Mouse (Mus musculus) CD8-positive naive resting alpha-beta T cell, adult 2 months (primary cell): Measurements from ENCODE around the gene Nras.

ENCODE experiments used
- DNase-seq, 2 experiments: peaks; one replicate each; pipeline ENCODE4 v3.0.0; 2022; ENCODE audit warnings: low read depth in 2 of 2, low spot score in 2 of 2

Gene Nras

GRCm38 (mm10) chr3:103091753-103092152 lies 33.7 kb downstream of the Nras start:
- peak in 1 of 2 experiments; percentile 34 for DNase-seq

- DNase-seq, result no peak
Observed at GRCm38 (mm10) chr3:103098662-103099061, 40.6 kb downstream of the Nras start.

DNA sequence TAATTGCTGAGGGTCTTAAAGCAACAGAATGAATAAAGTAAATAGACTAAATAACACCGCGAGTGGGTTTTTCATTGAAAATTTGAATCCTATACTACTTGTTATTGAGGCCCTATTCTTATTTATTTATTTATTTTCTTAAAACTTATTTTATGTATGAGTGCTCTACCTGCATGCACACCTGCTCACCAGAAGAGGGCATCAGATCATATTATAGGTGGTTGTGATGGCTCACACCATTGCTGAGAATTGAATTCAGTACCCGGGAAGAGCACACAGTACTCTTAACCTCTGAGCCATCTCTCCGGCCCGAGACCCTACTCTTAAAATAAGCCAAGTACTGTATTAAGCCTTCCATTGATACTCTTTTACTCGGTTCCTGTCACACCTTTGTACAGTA lies 41.6 kb downstream of the Nras start:
- DNase-seq, result peak in 1 of 2 experiments; percentile 10

- DNase-seq, result peak in 1 of 2 experiments; percentile 15
Observed at GRCm38 (mm10) chr3:103100735-103101134, 42.6 kb downstream of the Nras start.

DNA sequence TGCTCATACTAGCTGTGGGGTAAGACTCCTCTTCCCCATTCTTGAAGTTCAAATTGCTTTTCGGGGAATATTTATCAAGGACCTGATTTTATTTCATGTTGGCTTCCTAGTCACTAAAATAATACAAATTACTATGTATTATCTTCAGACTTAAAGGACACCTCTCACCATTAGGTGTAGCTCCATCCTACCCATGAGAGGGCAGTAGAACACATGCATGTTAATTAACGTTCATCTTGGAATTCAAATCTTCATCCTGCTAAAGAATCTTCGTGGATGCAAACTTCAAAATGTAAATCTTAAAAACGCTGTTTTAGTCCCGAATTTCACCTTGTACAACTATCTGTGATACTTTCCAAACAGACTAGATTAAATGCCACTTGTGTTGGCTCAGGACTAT lies 43.1 kb downstream of the Nras start:
- DNase-seq, result no peak

DNA sequence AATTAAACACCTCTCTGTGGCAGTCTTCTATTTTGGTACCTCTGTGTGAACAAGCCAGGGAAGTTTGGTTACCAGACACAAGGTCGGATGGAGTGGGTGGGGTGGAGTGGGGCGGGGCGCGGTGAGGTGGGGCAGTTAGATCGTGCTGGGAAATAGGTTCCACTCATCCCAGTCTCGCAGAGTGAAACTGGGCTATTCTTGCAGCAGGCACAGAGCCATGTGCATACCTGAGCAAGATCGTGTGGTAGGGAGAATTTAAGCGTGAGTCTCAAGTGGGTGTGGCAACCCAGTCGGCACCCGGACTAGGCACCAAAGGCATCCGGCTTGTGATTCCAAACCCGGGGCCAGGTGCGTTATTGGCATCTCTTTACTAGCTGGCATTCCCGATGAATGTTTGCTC lies 43.8 kb downstream of the Nras start:
- no peak for DNase-seq

DNA sequence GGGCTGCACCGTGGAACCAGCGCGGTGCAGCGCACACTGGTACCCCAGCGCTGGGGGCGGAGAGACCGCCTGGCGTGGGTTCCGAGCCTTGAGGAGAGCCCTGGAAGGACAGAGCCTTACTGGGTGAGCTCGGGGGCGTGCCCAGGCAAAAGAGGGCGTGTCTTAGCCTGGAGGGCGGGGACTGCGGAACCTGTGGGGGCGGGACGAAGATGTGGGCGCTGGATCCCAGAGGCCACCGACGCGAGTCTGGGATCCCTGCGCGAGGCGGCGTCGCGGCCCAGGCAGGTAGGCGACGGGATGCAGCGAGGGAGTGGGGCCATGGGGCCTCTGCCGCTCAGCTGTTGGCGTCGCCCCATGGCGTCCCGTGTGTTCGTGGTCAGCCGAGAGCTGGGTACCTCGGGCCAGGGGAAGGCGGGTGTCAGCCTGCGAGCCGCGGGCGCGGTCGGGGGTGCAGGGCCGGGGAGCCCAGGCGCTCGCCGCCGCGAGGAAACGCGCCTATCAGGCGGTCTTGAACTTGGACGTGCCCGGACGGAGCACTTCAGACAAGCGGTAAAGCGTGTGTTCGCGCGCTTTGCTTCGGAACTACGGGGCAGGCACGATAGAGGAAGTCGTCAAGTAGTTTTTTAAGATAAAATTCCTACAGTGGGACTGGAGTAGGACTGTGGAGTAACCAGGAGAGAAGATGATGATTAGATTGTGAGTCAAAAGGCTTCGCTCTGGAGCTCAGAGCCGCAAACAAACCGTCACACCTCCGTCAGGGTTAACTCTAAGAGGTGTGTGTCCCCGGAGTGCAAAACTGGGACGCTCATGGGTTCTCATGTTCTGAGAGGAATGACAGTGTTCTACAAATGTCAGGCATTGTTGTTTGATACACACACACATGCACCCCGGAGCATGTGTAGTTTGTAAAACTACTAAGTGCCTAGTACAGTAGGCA lies 44.6 kb downstream of the Nras start, which contains the start of gene Dennd2c:
TSS of gene Dennd2c (plus strand) at position 151 of the 937 bp plus-strand sequence.
- peak; percentile 87 to 96 for DNase-seq

- no peak for DNase-seq
Observed at GRCm38 (mm10) chr3:103107565-103108240, 49.6 kb downstream of the Nras start.

DNA sequence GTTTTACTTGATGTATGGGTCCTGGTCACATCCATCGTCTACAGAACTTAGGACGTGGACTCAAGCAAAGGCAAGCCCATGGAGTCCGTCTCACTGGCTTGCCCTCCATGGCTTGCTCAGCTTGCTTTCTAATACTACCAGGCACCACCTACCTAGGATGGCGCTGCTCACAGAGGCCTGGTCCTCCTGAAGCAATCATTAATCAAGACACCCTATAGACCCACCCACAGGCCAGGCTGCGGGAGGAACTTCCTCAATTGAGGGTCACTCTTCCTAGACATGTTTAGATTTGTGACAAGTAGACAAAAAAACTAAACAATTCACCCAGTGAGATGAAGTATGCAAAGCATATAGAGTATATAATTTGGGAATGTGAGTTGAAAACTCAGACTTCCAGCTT lies 54.1 kb downstream of the Nras start:
- DNase-seq, result no peak
